Mouse (Mus musculus): ENCODE data around the gene Wscd2. TPM values are rescaled to one million over a fixed set of nuclear protein-coding genes. Genes with fewer than 3 reads are reported as not detected.

Gene Wscd2
- total and polyA plus RNA-seq, 3 experiments, result 0.38 to 0.51 (median 0.39) TPM

DNA sequence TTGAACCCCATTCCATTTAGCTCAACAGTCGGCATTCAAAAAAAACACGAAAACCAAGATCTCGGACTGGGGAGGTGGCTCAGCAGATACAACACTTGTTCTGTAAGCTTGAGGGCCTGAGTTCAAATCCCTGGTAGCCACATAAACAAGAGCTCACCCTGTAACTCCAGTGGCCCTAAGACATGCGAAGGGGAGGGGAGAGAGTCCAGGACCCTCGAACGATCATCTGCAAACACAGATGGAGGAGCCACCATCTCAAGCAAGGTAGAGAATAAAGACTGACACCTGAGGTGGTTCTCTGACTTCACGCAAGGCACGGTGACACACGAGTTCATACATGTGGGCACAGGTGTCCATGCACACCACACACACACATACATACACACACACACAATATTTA lies 516 bp upstream of the Wscd2 start:
- Histone ChIP-seq H3K79me2 (replicated peaks; ENCODE audit: control insufficient read depth, extremely low read depth, insufficient read depth, poor library complexity, severe bottlenecking) (no peaks in the 10 kb centered on the region), H3K4me3 (replicated peaks in 1 of 3; ENCODE audit: low read depth in 2 of 3, low read length in 2 of 3, poor library complexity in 1 of 3) (no peak overlapping the region), H3K9ac (ENCODE audit: insufficient read depth, low read depth) (no peak overlapping the region), H3K9me3 (replicated peaks; ENCODE audit: low read length) (no peaks in the 10 kb centered on the region), H3K27ac (ENCODE audit: insufficient read depth, low read depth) (no peak overlapping the region), H3K4me1 (ENCODE audit: control insufficient read depth in 1 of 2, insufficient read depth in 2 of 2) (no peaks in the 10 kb centered on the region), H3K36me3 (replicated peaks in 1 of 2; ENCODE audit: control insufficient read depth in 1 of 2, insufficient read depth in 1 of 2, low read length in 1 of 2) (no peaks in the 10 kb centered on the region), H3K27me3 (replicated peaks) (peaks cover 87% of the 10 kb centered on the region), H3K4me2 (ENCODE audit: insufficient read depth, low read depth, poor library complexity, severe bottlenecking) (no peak overlapping the region)
- DNase-seq (ENCODE audit: extremely low read depth), result no peak
- no peak for TF ChIP-seq ZKSCAN1 (IDR thresholded peaks at IDR 0.05; ENCODE audit: borderline replicate concordance, low read depth, low read length)
- TF ChIP-seq USF1 (IDR thresholded peaks at IDR 0.05; ENCODE audit: low read depth, low read length), result no peak
- no peak for TF ChIP-seq JUN (IDR thresholded peaks at IDR 0.05; ENCODE audit: insufficient read depth, low read depth, low read length)
- no peak for TF ChIP-seq SIN3A (IDR thresholded peaks at IDR 0.05; ENCODE audit: low read length)
- no peak for TF ChIP-seq MAX (IDR thresholded peaks at IDR 0.05; ENCODE audit: low read length)
- no peak for TF ChIP-seq MEF2A (IDR thresholded peaks at IDR 0.05; ENCODE audit: borderline replicate concordance, low read depth, low read length)
- no peak for TF ChIP-seq EP300 (IDR thresholded peaks at IDR 0.05; ENCODE audit: low read length)
- TF ChIP-seq ZMIZ1 (IDR thresholded peaks at IDR 0.05; ENCODE audit: low read depth, low read length), result no peak
- TF ChIP-seq RAD21 (IDR thresholded peaks at IDR 0.05; ENCODE audit: low read depth, low read length), result no peak
- no peak for TF ChIP-seq POLR2AphosphoS2 (IDR thresholded peaks at IDR 0.05; ENCODE audit: low read depth, low read length)
- no peak for TF ChIP-seq MYC (IDR thresholded peaks at IDR 0.05; ENCODE audit: low read depth, low read length)
- no peak for TF ChIP-seq GABPA (IDR thresholded peaks at IDR 0.05; ENCODE audit: insufficient replicate concordance, low read depth, low read length)
- TF ChIP-seq POLR2A (IDR thresholded peaks at IDR 0.05; ENCODE audit: low read depth, low read length), result no peak
- no peak for TF ChIP-seq NELFE (IDR thresholded peaks at IDR 0.05; ENCODE audit: low read depth, low read length)
- TF ChIP-seq USF2 (conservative IDR thresholded peaks at IDR 0.05; ENCODE audit: low read depth, low read length), result no peak
- no peak for TF ChIP-seq ZNF384 (IDR thresholded peaks at IDR 0.05; ENCODE audit: low read depth, low read length)
- no peak for TF ChIP-seq PAX5 (IDR thresholded peaks at IDR 0.05; ENCODE audit: low read length)
- TF ChIP-seq MAZ (IDR thresholded peaks at IDR 0.05; ENCODE audit: low read depth, low read length), result no peak
- dilution Hi-C loops (cut with MboI; ENCODE audit: extremely low pct_ligation_motif_present, extremely low pct_unique_long_range_greater_than_20kb, low sequenced_read_pairs) (no loop called here), in situ Hi-C loops (cut with MboI; ENCODE audit: low pct_ligation_motif_present, low pct_unique_long_range_greater_than_20kb, low sequenced_read_pairs) (no loop called here)

DNA sequence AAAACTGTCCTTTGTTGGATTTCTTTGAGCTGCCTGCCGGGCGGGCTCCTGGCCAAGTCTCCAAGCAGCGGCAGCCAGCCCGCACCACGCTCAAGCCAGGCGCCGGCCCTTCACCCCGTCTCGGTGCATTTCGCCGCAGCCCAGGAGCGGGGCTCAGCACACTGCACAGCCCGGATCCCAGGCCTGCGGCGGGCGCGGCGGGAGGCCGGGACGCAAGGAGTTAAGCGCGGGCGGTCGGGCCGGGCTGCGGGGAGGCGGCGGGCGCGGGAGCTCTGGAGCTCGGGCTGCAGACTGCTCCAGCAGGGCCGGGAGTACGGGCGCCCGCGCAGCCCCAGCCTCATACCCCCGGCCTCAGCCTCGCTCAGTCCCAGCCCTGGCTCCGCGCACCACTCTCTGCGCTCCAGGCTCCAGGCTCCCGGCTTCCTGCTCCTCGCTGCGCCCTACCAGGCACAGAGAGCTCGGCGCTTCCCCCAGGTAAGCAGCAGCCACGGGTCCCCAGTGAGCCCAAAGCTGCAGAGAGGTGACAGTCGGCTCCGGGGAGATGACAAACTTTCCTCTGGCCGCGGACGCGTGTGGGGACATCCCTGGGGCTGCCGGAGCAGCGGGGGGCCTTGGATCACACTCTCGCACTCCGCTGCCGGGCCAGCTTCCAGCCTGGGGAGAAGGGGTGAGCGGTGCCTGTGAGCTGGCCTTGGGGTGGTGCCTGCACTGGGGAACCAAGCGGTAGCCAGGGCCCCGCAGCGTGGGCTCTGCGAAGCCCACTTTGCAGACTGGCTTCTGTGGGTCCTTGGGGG lies 531 bp downstream of the Wscd2 start:
- Histone ChIP-seq H3K9ac (ENCODE audit: insufficient read depth, low read depth) (no peak overlapping the region), H3K4me3 (replicated peaks in 1 of 3; ENCODE audit: low read depth in 2 of 3, low read length in 2 of 3, poor library complexity in 1 of 3) (no peak overlapping the region), H3K79me2 (replicated peaks; ENCODE audit: control insufficient read depth, extremely low read depth, insufficient read depth, poor library complexity, severe bottlenecking) (no peaks in the 10 kb centered on the region), H3K27ac (ENCODE audit: insufficient read depth, low read depth) (no peak overlapping the region), H3K4me1 (ENCODE audit: control insufficient read depth in 1 of 2, insufficient read depth in 2 of 2) (no peaks in the 10 kb centered on the region; a peak in 1 of 4 replicates), H3K4me2 (ENCODE audit: insufficient read depth, low read depth, poor library complexity, severe bottlenecking) (no peak overlapping the region), H3K9me3 (replicated peaks; ENCODE audit: low read length) (no peaks in the 10 kb centered on the region), H3K27me3 (replicated peaks) (peaks cover 81% of the 10 kb centered on the region), H3K36me3 (replicated peaks in 1 of 2; ENCODE audit: control insufficient read depth in 1 of 2, insufficient read depth in 1 of 2, low read length in 1 of 2) (no peaks in the 10 kb centered on the region)
- DNase-seq (ENCODE audit: extremely low read depth), result no peak
- in situ Hi-C loops (cut with MboI; ENCODE audit: low pct_ligation_motif_present, low pct_unique_long_range_greater_than_20kb, low sequenced_read_pairs) (no loop called here), dilution Hi-C loops (cut with MboI; ENCODE audit: extremely low pct_ligation_motif_present, extremely low pct_unique_long_range_greater_than_20kb, low sequenced_read_pairs) (no loop called here)
- TF ChIP-seq MEF2A (IDR thresholded peaks at IDR 0.05; ENCODE audit: borderline replicate concordance, low read depth, low read length), result no peak
- no peak for TF ChIP-seq NELFE (IDR thresholded peaks at IDR 0.05; ENCODE audit: low read depth, low read length)
- TF ChIP-seq ZMIZ1 (IDR thresholded peaks at IDR 0.05; ENCODE audit: low read depth, low read length), result no peak
- TF ChIP-seq GABPA (IDR thresholded peaks at IDR 0.05; ENCODE audit: insufficient replicate concordance, low read depth, low read length), result no peak
- no peak for TF ChIP-seq ETS1 (conservative IDR thresholded peaks at IDR 0.05; ENCODE audit: low read depth, low read length)
- TF ChIP-seq JUND (conservative IDR thresholded peaks at IDR 0.05; ENCODE audit: low read depth, low read length), result no peak
- TF ChIP-seq POLR2AphosphoS2 (IDR thresholded peaks at IDR 0.05; ENCODE audit: low read depth, low read length), result no peak
- TF ChIP-seq SIN3A (IDR thresholded peaks at IDR 0.05; ENCODE audit: low read length), result no peak
- no peak for TF ChIP-seq POLR2A (IDR thresholded peaks at IDR 0.05; ENCODE audit: low read depth, low read length)
- no peak for TF ChIP-seq ZKSCAN1 (IDR thresholded peaks at IDR 0.05; ENCODE audit: borderline replicate concordance, low read depth, low read length)
- TF ChIP-seq MAFK (IDR thresholded peaks at IDR 0.05; ENCODE audit: insufficient replicate concordance, low read length), result no peak
- TF ChIP-seq KAT2A (IDR thresholded peaks at IDR 0.05; ENCODE audit: insufficient replicate concordance, low read length), result no peak
- TF ChIP-seq PAX5 (IDR thresholded peaks at IDR 0.05; ENCODE audit: low read length), result no peak
- TF ChIP-seq BHLHE40 (IDR thresholded peaks at IDR 0.05; ENCODE audit: low read depth, low read length), result no peak
- TF ChIP-seq HCFC1 (IDR thresholded peaks at IDR 0.05; ENCODE audit: low read depth, low read length), result no peak
- no peak for TF ChIP-seq ZNF384 (IDR thresholded peaks at IDR 0.05; ENCODE audit: low read depth, low read length)
- TF ChIP-seq MXI1 (IDR thresholded peaks at IDR 0.05; ENCODE audit: low read depth, low read length), result no peak
- TF ChIP-seq IRF4 (IDR thresholded peaks at IDR 0.05; ENCODE audit: low read depth, low read length), result no peak
- TF ChIP-seq TCF12 (IDR thresholded peaks at IDR 0.05; ENCODE audit: low read depth, low read length), result no peak

All from CH12.LX (cell line).